Mouse (Mus musculus): ENCODE results near the gene Zfp568. TPM values are rescaled to one million over a fixed set of nuclear protein-coding genes. Genes with fewer than 3 reads are reported as not detected.

The Zfp568 gene
- total RNA-seq, 2 experiments from 2014 or later = 12.8 to 16.1 TPM

GRCm38 (mm10) chr7:30030677-30031076 lies 46.9 kb downstream of the Zfp568 start:
- Histone ChIP-seq H3K27ac (no peak overlapping the region), H3K4me3 (no peak overlapping the region)
- no peak for DNase-seq
- TF ChIP-seq CTCF (IDR thresholded peaks at IDR 0.05) = no peak
- intact Hi-C loops (cut with DNase I) = no loop called here

- no peak for TF ChIP-seq CTCF (IDR thresholded peaks at IDR 0.05)
- Histone ChIP-seq H3K27ac (no peak overlapping the region), H3K4me3 (no peak overlapping the region)
- intact Hi-C loops (cut with DNase I) = no loop called here
- DNase-seq = no peak
Observed at GRCm38 (mm10) chr7:30031379-30031778, 47.6 kb downstream of the Zfp568 start.

- no peak overlapping the region for H3K27ac ChIP-seq
- no peak overlapping the region for H3K4me3 ChIP-seq
- no peak for DNase-seq
- intact Hi-C loops (cut with DNase I) = no loop called here
- TF ChIP-seq CTCF (IDR thresholded peaks at IDR 0.05) = no peak
Observed at GRCm38 (mm10) chr7:30034331-30034730, 50.6 kb downstream of the Zfp568 start.

DNA sequence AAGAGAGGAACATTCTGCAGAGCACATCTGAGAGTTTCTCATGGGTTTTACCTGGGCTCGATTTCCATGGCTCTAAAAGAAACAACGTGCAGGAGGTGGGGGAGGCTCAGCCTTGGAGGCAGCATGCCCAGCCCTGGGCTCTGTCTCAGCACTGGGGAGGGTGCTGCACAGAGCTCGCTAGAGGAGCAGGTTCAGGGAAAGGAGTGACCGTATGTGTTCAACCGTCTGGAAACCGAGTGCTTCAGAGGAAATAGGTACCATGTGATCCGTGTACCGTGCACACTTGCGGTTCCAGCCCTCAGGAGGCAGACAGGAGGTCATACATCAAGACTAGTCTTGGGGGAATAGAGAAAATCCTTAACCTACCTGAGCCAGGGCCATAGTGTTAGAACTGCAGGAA lies 60.6 kb downstream of the Zfp568 start:
- no peak overlapping the region for H3K27ac ChIP-seq
- no peak for DNase-seq
- TF ChIP-seq CTCF (IDR thresholded peaks at IDR 0.05) = no peak
- intact Hi-C loops (cut with DNase I) = no loop called here
- H3K4me3 ChIP-seq = no peak overlapping the region

GRCm38 (mm10) chr7:30048126-30048525 lies 64.4 kb downstream of the Zfp568 start:
- no peak for TF ChIP-seq CTCF (IDR thresholded peaks at IDR 0.05)
- DNase-seq = no peak
- intact Hi-C loops (cut with DNase I) = no loop called here
- H3K27ac ChIP-seq = no peak overlapping the region
- no peak overlapping the region for H3K4me3 ChIP-seq

- H3K27ac ChIP-seq = peak within 1 kb of the TSS; percentile 80
- intact Hi-C loops (cut with DNase I) = loop anchor here (5.0 kb wide), 1 partner anchor 36 kb away; no protein-coding TSS in a partner anchor
- peak within 1 kb of the TSS; percentile 90 for H3K4me3 ChIP-seq
- DNase-seq = peak; percentile 93
- no peak for TF ChIP-seq CTCF (IDR thresholded peaks at IDR 0.05)
Observed at GRCm38 (mm10) chr7:30050882-30051548, 67.3 kb downstream of the Zfp568 start, which contains the start of gene Zfp14. TSS of gene Zfp14 (minus strand) at chr7:30051380.

DNA sequence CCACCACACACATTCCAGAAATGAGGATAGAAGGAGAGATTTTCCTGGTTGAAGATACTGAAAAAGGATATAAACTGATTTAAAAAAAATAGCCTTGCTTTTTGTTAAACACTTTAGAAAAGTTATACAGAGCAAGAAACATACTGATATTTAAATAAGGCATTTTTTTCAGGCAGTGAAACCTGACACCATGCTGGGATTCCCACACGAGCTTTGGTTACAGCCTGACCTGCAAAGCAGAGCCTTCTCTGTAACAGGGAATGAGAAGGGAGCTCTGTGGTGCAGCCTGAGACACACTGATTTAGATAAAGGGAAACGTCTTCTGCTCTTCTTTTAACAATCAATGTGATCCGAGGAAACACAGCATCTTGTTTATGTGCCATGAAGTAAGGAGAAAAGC lies 69.8 kb downstream of the Zfp568 start:
- H3K4me3 ChIP-seq = no peak overlapping the region
- intact Hi-C loops (cut with DNase I) = loop anchor here (5.0 kb wide), 1 partner anchor 34 kb away; no protein-coding TSS in a partner anchor
- TF ChIP-seq CTCF (IDR thresholded peaks at IDR 0.05) = no peak
- DNase-seq = no peak
- H3K27ac ChIP-seq = peak overlapping the region; percentile 58

DNA sequence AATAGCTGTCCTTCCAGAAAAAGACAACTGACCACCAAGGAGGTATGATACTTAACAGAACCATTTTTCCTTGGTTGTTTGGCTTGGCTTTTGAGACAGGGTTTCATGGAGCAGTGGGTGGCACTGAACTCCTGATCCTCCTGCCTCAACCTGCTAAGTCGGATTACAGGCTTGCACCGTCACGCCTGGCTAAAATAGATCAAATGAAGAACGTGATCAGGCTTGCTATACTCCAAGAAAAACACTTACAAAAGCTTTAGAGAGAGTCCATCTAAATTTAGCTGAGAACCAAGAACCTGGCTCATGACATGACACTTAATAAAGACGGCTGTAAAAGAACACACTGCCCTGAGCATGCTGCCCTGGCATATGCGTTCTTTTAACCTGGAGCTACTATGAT lies 76.6 kb downstream of the Zfp568 start:
- DNase-seq = no peak
- intact Hi-C loops (cut with DNase I) = loop anchor here (10.0 kb wide), 1 partner anchor 46 kb away; no protein-coding TSS in a partner anchor
- no peak overlapping the region for H3K4me3 ChIP-seq
- TF ChIP-seq CTCF (IDR thresholded peaks at IDR 0.05) = no peak
- peak overlapping the region; percentile 80 for H3K27ac ChIP-seq

DNA sequence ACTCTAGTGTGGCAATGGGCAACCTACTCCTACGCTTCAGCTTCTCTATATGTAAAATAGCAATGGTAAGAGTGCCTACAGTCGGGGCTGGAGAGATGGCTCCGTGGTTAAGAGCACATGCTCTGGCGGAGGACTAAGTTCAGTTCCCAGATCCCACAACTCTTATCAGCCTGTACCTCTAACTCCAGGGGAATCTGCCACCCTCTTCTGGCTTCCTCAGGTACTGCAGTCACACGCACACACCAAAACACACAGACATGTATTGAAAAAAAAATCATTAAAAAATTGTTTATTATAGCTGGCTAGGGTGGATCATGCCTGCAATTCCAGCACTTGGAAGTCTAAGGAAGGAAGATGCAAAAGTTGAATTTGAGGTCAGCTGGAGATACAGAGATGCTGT lies 78.7 kb downstream of the Zfp568 start:
- TF ChIP-seq CTCF (IDR thresholded peaks at IDR 0.05) = peak; percentile 48
- DNase-seq = no peak
- Histone ChIP-seq H3K4me3 (no peak overlapping the region), H3K27ac (no peak overlapping the region)
- intact Hi-C loops (cut with DNase I) = loop anchor here (10.0 kb wide), 1 partner anchor 48 kb away; no protein-coding TSS in a partner anchor

DNA sequence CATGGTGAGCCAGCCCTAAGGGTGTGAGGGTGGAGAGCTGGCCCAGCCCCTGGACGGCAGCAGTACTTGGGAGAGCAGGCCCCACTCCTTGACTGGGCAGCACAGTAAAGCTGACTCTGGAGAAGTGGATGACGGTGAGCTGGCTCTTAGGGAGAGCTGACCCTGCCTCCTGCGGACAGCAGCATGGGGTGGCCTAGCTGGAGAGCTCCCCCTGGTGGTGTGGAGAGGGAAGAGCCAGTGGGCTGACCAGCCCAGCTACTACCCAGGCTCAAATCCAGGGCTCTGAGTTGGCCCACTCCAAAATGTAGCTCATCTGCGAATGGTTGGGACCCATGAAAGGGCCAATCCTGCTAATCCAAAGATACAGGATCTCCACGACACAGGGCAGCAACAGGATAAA lies 80.9 kb downstream of the Zfp568 start:
- intact Hi-C loops (cut with DNase I) = loop anchor here (10.0 kb wide), 1 partner anchor 50 kb away; no protein-coding TSS in a partner anchor
- H3K27ac ChIP-seq = no peak overlapping the region
- no peak overlapping the region for H3K4me3 ChIP-seq

GRCm38 (mm10) chr7:30072146-30073028 lies 88.6 kb downstream of the Zfp568 start, which contains the start of gene Zfp82:
TSS of gene Zfp82 (minus strand) at chr7:30072900.
- TF ChIP-seq CTCF (IDR thresholded peaks at IDR 0.05) = no peak
- Histone ChIP-seq H3K27ac (peak within 1 kb of the TSS; percentile 89), H3K4me3 (peak within 1 kb of the TSS; percentile 96)
- peak; percentile 90 for DNase-seq
- intact Hi-C loops (cut with DNase I) = loop anchor here (2.0 kb wide), 1 partner anchor 18 kb away; the partner anchor contains the start of genes Gm26920 and Zfp566

More for the DNA sequence above, 80.9 kb downstream of the Zfp568 start:
- DNase-seq = peak; percentile 30
- peak; percentile 47 for TF ChIP-seq CTCF (IDR thresholded peaks at IDR 0.05)

Other genes with a start within 250 kb of the Zfp568 start
- 1 to 10 TPM; 6.2 to 8.8 TPM for gene Zfp84, start 215.4 kb upstream of the Zfp568 start, total RNA-seq (2021)
- 1 to 10 TPM; 1.8 to 2.6 TPM for gene Zfp30, start 200.0 kb upstream of the Zfp568 start, total RNA-seq (2021)
- 10 to 100 TPM in 1 of 2 experiments, 1 to 10 TPM in 1; 10.0 to 10.6 TPM for gene Zfp790, start 167.8 kb upstream of the Zfp568 start, total RNA-seq (2021)
- 1 to 10 TPM; 2.7 to 2.8 TPM for gene Zfp940, start 130.3 kb upstream of the Zfp568 start, total RNA-seq (2021)
- gene Zfp420, start 124.0 kb upstream of the Zfp568 start, total RNA-seq (2021) = 1 to 10 TPM; 2.8 to 4.3 TPM
- gene Zfp27, start 77.4 kb upstream of the Zfp568 start, total RNA-seq (2021) = 1 to 10 TPM; 8.6 to 8.8 TPM
- gene Zfp383, start 75.7 kb upstream of the Zfp568 start, total RNA-seq (2021) = 1 to 10 TPM; 5.5 to 8.0 TPM
- 1 to 10 TPM; 5.7 to 6.6 TPM for gene Zfp74, start 29.9 kb upstream of the Zfp568 start, total RNA-seq (2021)
- gene Zfp14, start 67.4 kb downstream of the Zfp568 start, total RNA-seq (2021) = 1 to 10 TPM; 1.8 to 2.1 TPM
- gene Zfp82, start 88.9 kb downstream of the Zfp568 start, total RNA-seq (2021) = 1 to 10 TPM; 1.3 to 2.3 TPM
- under 1 TPM in 1 of 2 experiments, not detected in 1; 0.59 TPM for gene Gm26920, start 106.5 kb downstream of the Zfp568 start, total RNA-seq (2021)
- 1 to 10 TPM; 1.2 to 3.4 TPM for gene Zfp566, start 106.6 kb downstream of the Zfp568 start, total RNA-seq (2021)
- 10 to 100 TPM; 33.5 to 39.2 TPM for gene Zfp260, start 110.8 kb downstream of the Zfp568 start, total RNA-seq (2021)
- 1 to 10 TPM; 1.1 to 1.3 TPM for gene Zfp382, start 138.0 kb downstream of the Zfp568 start, total RNA-seq (2021)
- 10 to 100 TPM; 28.5 to 32.5 TPM for gene Zfp146, start 185.8 kb downstream of the Zfp568 start, total RNA-seq (2021)
- gene Cox7a1, start 200.2 kb downstream of the Zfp568 start, total RNA-seq (2021) = 1,000 to 10,000 TPM in 1 of 2 experiments, 100 to 1,000 TPM in 1; 850 to 1,151 TPM
- 100 to 1,000 TPM; 178 to 186 TPM for gene Capns1, start 214.9 kb downstream of the Zfp568 start, total RNA-seq (2021)
- 10 to 100 TPM; 62.1 to 68.0 TPM for gene Polr2i, start 248.0 kb downstream of the Zfp568 start, total RNA-seq (2021)
- 10 to 100 TPM; 29.8 to 31.5 TPM for gene Tbcb, start 248.3 kb downstream of the Zfp568 start, total RNA-seq (2021)

Measured in gastrocnemius, adult 2 months (tissue).